Mouse (Mus musculus) CD4-positive helper T cell, adult 2 months (primary cell): ENCODE data around the gene Snrnp200.
"Not testable (repeated sequence)": the region's sequence is repeated elsewhere in the genome, so short reads cannot be mapped to it uniquely, and the experiment has no call there.

ENCODE experiments used
- DNase-seq: peaks from one replicate; pipeline ENCODE4 v3.0.0-alpha.2; 2012; ENCODE audit warnings: low read depth, missing footprints, low spot score

Snrnp200 gene

GRCm38 (mm10) chr2:127252787-127253186 is 44.6 kb downstream of the Snrnp200 start:
- no peak for DNase-seq

GRCm38 (mm10) chr2:127254604-127255134 is 46.5 kb downstream of the Snrnp200 start:
- DNase-seq: no peak

- no peak for DNase-seq
Observed at GRCm38 (mm10) chr2:127255294-127255693, 47.1 kb downstream of the Snrnp200 start.

- DNase-seq: no peak
Observed at GRCm38 (mm10) chr2:127259340-127259739, 51.2 kb downstream of the Snrnp200 start.

- DNase-seq: no peak
Observed at GRCm38 (mm10) chr2:127262480-127262879, 54.3 kb downstream of the Snrnp200 start.

GRCm38 (mm10) chr2:127267854-127268253 is 59.7 kb downstream of the Snrnp200 start:
- no peak for DNase-seq

GRCm38 (mm10) chr2:127269491-127270299 is 61.5 kb downstream of the Snrnp200 start, which contains the start of gene Stard7:
Gene Stard7 (plus strand): TSS chr2:127270218.
- peak; percentile 99 for DNase-seq

GRCm38 (mm10) chr2:127270300-127271041 is 62.3 kb downstream of the Snrnp200 start:
- peak; percentile 91 for DNase-seq

- DNase-seq: peak; percentile 53
Observed at GRCm38 (mm10) chr2:127271042-127271515, 62.9 kb downstream of the Snrnp200 start.

- not testable (repeated sequence) for DNase-seq
Observed at GRCm38 (mm10) chr2:127272049-127272448, 63.9 kb downstream of the Snrnp200 start.

GRCm38 (mm10) chr2:127272806-127273205 is 64.6 kb downstream of the Snrnp200 start:
- no peak for DNase-seq

GRCm38 (mm10) chr2:127274590-127274989 is 66.4 kb downstream of the Snrnp200 start:
- no peak for DNase-seq

GRCm38 (mm10) chr2:127275551-127276320 is 67.5 kb downstream of the Snrnp200 start:
- DNase-seq: no peak

- DNase-seq: no peak
Observed at GRCm38 (mm10) chr2:127278162-127278561, 70.0 kb downstream of the Snrnp200 start.
